Mouse (Mus musculus): ENCODE measurements around the gene Osgep.
"Not testable (repeated sequence)": the region's sequence is repeated elsewhere in the genome, so short reads cannot be mapped to it uniquely, and the experiment has no call there.

Osgep gene

GRCm38 (mm10) chr14:50875591-50876230 lies 49.0 kb downstream of the Osgep start:
- DNase-seq = no peak

DNA sequence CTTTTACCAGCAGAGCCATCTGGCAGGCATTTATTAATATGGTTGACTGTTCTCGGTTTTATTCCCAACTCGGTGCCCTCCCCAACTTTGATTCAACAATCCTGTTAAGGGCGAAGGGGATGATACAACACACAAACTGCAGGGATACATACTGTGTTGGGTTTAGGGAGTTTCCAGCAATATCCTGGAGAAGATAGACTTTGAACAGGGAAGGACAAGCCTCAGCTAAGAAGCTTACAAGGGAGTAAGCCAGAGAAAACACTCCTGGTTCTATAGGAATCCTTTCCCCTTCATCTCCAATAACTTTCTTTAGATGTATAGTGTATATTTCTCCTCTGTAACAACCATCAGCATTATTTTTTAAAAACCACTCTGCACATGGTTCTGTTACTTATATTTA lies 49.5 kb downstream of the Osgep start:
- DNase-seq = no peak

DNA sequence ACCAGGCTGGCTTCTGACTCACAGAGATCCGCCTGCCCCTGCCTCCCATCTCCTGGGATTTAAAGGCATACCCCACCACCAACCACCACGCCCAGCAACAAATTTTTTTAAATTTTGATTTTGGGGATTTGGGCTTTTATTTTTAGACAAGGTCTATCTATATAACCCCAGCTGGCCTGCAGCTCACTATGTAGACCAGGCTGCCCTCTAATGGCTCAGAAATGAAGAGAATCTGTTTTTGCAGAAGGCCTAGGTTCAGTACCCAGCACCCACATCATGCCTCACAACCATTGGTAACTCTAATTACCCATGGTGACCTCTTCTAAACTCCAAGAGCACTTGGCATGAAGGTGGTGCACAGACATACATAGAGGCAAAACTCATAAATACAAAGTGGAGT lies 53.4 kb downstream of the Osgep start:
- no peak for DNase-seq

GRCm38 (mm10) chr14:50870805-50871143 lies 53.9 kb downstream of the Osgep start:
- DNase-seq = no peak

- DNase-seq = peak; percentile 75 to 77
Measured at GRCm38 (mm10) chr14:50869889-50870804, 54.5 kb downstream of the Osgep start, which contains the start of gene Tep1. Gene Tep1, minus strand, starts transcription at chr14:50870560.

GRCm38 (mm10) chr14:50868656-50869055 lies 56.0 kb downstream of the Osgep start:
- no peak for DNase-seq

GRCm38 (mm10) chr14:50868211-50868610 lies 56.5 kb downstream of the Osgep start:
- no peak for DNase-seq

DNA sequence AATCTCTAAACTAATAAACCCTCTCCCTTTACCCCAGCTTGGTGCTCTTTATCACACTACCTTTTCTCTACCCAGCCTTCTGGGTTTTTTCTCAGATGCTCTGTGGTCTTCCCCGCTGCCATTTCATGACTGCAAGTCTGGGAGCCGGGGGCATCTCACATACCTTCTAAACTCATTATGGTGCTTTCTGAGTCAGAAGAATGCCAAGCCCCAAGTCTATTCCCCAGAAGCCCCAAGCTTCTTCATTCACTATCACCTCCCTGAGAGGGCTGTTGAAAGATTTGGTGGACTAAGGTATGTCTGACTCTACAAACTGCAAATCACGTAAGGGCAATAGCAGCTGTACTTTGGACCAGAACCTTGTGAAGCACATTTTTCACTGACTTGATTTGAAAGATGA lies 57.7 kb downstream of the Osgep start:
- DNase-seq = no peak

DNA sequence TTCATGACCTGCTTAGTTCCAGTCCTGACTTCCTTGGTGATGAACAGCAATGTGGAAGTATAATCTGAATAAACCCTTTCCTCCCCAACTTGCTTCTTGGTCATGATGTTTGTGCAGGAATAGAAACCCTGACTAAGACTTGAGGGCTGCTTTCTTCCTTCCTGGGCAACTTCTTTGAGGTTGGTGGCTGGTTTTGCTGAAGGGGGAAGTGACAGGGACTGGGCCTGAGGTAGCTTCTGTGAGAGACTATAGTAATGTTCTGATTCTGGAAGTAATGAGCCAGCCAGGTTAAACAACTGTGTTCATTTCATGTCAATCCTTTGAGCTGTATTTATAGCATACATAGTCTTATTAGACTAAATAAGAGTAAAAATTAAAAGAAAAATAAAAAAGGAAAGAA lies 59.7 kb downstream of the Osgep start:
- DNase-seq = not testable (repeated sequence)

DNA sequence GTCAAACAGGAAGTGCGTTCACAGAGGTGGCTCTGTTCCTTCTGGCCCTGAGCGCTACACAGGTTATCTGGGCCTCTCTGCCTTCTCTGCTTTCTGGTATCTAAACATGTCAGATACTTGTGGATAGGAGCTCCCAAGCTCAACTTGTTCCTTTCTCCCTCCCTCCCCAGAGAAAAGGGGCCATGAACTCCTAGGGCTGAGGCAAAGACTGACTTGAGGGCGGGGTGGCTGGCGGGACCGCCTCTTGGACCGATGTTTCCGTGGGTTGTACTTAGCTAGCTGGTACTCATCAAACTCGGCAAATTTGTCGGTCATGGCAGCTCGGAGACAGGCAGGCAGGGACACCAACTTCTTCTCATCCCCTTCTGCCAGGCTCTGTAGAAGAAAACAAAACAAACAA lies 62.1 kb downstream of the Osgep start:
- DNase-seq = no peak

All from cerebellum, postnatal 36 days (tissue).